Mouse (Mus musculus) CH12.LX (cell line): Measurements from ENCODE around the gene Loxl3. TPM values are rescaled to one million over a fixed set of nuclear protein-coding genes. Genes with fewer than 3 reads are reported as not detected.
A peak's percentile ranks its signal among the peaks of the same experiment; 100 is the strongest.

Source experiments
- DNase-seq: peaks from one replicate; pipeline ENCODE4 v3.0.0-alpha.2; 2013; ENCODE audit errors: extremely low read depth
- H3K27ac ChIP-seq: 2 replicates; pipeline ENCODE4 v1.5.1; 2012; ENCODE audit warnings: low read depth, mild to moderate bottlenecking, control low read depth, moderate library complexity; ENCODE audit not compliant: insufficient read depth
- H3K27me3 ChIP-seq: replicated peaks from 2 replicates; pipeline ENCODE3; 2012; ENCODE audit warnings: inconsistent platforms
- H3K36me3 ChIP-seq, 2 experiments: replicated peaks in 1 of 2; 2 replicates each; pipeline versions ENCODE3 to v1.6.1; 2012; ENCODE audit warnings: inconsistent platforms in 1 of 2, low read length in 1 of 2, mild to moderate bottlenecking in 1 of 2, mixed read lengths in 1 of 2, moderate library complexity in 1 of 2; ENCODE audit not compliant: control insufficient read depth in 1 of 2, insufficient read depth in 1 of 2
- H3K4me1 ChIP-seq, 2 experiments: 2 replicates each; pipeline ENCODE4 v1.6.1; 2012; ENCODE audit warnings: inconsistent platforms in 1 of 2, moderate library complexity in 1 of 2; ENCODE audit not compliant: insufficient read depth in 2 of 2, control insufficient read depth in 1 of 2
- H3K4me2 ChIP-seq: 2 replicates; pipeline ENCODE4 v1.6.1; 2012; ENCODE audit warnings: low read depth, mild to moderate bottlenecking, control low read depth; ENCODE audit not compliant: poor library complexity, insufficient read depth, severe bottlenecking
- H3K4me3 ChIP-seq, 3 experiments: fragments of 150-350 bp in 1 of 3; sonication (generic) in 1 of 3; replicated peaks in 1 of 3; 2 replicates each; pipeline versions ENCODE3 to v1.5.1; 2011 to 2012; ENCODE audit warnings: low read depth in 2 of 3, low read length in 2 of 3, mild to moderate bottlenecking in 2 of 3, moderate library complexity in 2 of 3, control low read depth in 1 of 3, improper control_type of control experiment in 1 of 3, inconsistent platforms in 1 of 3, mixed read lengths in 1 of 3; ENCODE audit not compliant: poor library complexity in 1 of 3
- H3K79me2 ChIP-seq: replicated peaks from 2 replicates; pipeline ENCODE4 v1.6.1; 2012; ENCODE audit warnings: mild to moderate bottlenecking, moderate library complexity; ENCODE audit not compliant: control insufficient read depth, poor library complexity, insufficient read depth, severe bottlenecking; ENCODE audit errors: extremely low read depth
- H3K9ac ChIP-seq: 2 replicates; pipeline ENCODE4 v1.6.1; 2012; ENCODE audit warnings: low read depth, mild to moderate bottlenecking, control low read depth, moderate library complexity; ENCODE audit not compliant: insufficient read depth
- H3K9me3 ChIP-seq: replicated peaks from 2 replicates; pipeline ENCODE3; 2012; ENCODE audit warnings: low read length, inconsistent platforms, mixed read lengths
- BHLHE40 ChIP-seq: IDR thresholded peaks from 2 replicates; pipeline ENCODE4 v1.6.1; 2011; ENCODE audit warnings: mild to moderate bottlenecking, low read depth, low read length, improper control_type of control experiment
- CTCF ChIP-seq, 2 experiments: IDR thresholded peaks in 1 of 2; conservative IDR thresholded peaks in 1 of 2; 2 replicates each; pipeline ENCODE4 v1.5.1; 2011 to 2012; ENCODE audit warnings: low read depth in 2 of 2, low read length in 2 of 2, improper control_type of control experiment in 1 of 2, inconsistent platforms in 1 of 2, mild to moderate bottlenecking in 1 of 2, moderate library complexity in 1 of 2
- E2F4 ChIP-seq: IDR thresholded peaks from 2 replicates; pipeline ENCODE4 v1.6.1; 2011; ENCODE audit warnings: low read depth, low read length, improper control_type of control experiment; ENCODE audit not compliant: insufficient replicate concordance
- ELF1 ChIP-seq: IDR thresholded peaks from 2 replicates; pipeline ENCODE4 v1.6.1; 2014; ENCODE audit warnings: low read depth, mild to moderate bottlenecking, inconsistent platforms, low read length, improper control_type of control experiment
- EP300 ChIP-seq: IDR thresholded peaks from 2 replicates; pipeline ENCODE4 v1.6.1; 2011; ENCODE audit warnings: low read length, improper control_type of control experiment
- HCFC1 ChIP-seq: IDR thresholded peaks from 2 replicates; pipeline ENCODE4 v1.6.1; 2012; ENCODE audit warnings: low read depth, mild to moderate bottlenecking, inconsistent platforms, low read length, improper control_type of control experiment
- IRF4 ChIP-seq: IDR thresholded peaks from 2 replicates; pipeline ENCODE4 v1.6.1; 2014; ENCODE audit warnings: low read depth, mild to moderate bottlenecking, inconsistent platforms, low read length, improper control_type of control experiment
- JUN ChIP-seq: IDR thresholded peaks from 2 replicates; pipeline ENCODE4 v1.6.1; 2011; ENCODE audit warnings: low read depth, mild to moderate bottlenecking, low read length, improper control_type of control experiment, moderate library complexity; ENCODE audit not compliant: insufficient read depth
- KAT2A ChIP-seq: IDR thresholded peaks from 2 replicates; pipeline ENCODE4 v1.6.1; 2012; ENCODE audit warnings: low read length, improper control_type of control experiment, inconsistent platforms; ENCODE audit not compliant: insufficient replicate concordance
- MAX ChIP-seq: IDR thresholded peaks from 2 replicates; pipeline ENCODE4 v1.6.1; 2011; ENCODE audit warnings: low read length, improper control_type of control experiment
- MEF2A ChIP-seq: IDR thresholded peaks from 2 replicates; pipeline ENCODE4 v1.6.1; 2014; ENCODE audit warnings: low read depth, mild to moderate bottlenecking, inconsistent platforms, low read length, improper control_type of control experiment, borderline replicate concordance
- MYC ChIP-seq: IDR thresholded peaks from 2 replicates; pipeline ENCODE4 v1.6.1; 2011; ENCODE audit warnings: low read depth, mild to moderate bottlenecking, improper control_type of control experiment, low read length
- NRF1 ChIP-seq: IDR thresholded peaks from 2 replicates; pipeline ENCODE4 v1.6.1; 2014; ENCODE audit warnings: low read depth, mild to moderate bottlenecking, inconsistent platforms, low read length, improper control_type of control experiment, moderate library complexity
- PAX5 ChIP-seq: IDR thresholded peaks from 2 replicates; pipeline ENCODE4 v1.6.1; 2012; ENCODE audit warnings: low read length, inconsistent platforms, mixed read lengths
- POLR2A ChIP-seq: IDR thresholded peaks from 2 replicates; pipeline ENCODE4 v1.6.1; 2011; ENCODE audit warnings: low read depth, mild to moderate bottlenecking, improper control_type of control experiment, low read length
- RAD21 ChIP-seq: IDR thresholded peaks from 2 replicates; pipeline ENCODE4 v1.6.1; 2011; ENCODE audit warnings: low read depth, mild to moderate bottlenecking, low read length, improper control_type of control experiment, moderate library complexity
- RCOR1 ChIP-seq: conservative IDR thresholded peaks from 2 replicates; pipeline ENCODE4 v1.6.1; 2012; ENCODE audit warnings: low read depth, mild to moderate bottlenecking, inconsistent platforms, low read length, improper control_type of control experiment
- SIN3A ChIP-seq: IDR thresholded peaks from 2 replicates; pipeline ENCODE4 v1.6.1; 2012; ENCODE audit warnings: low read length, improper control_type of control experiment, inconsistent platforms
- SMC3 ChIP-seq: IDR thresholded peaks from 2 replicates; pipeline ENCODE4 v1.6.1; 2011; ENCODE audit warnings: low read depth, low read length, improper control_type of control experiment
- TCF12 ChIP-seq: IDR thresholded peaks from 2 replicates; pipeline ENCODE4 v1.6.1; 2014; ENCODE audit warnings: low read depth, mild to moderate bottlenecking, inconsistent platforms, low read length, improper control_type of control experiment
- UBTF ChIP-seq: IDR thresholded peaks from 2 replicates; pipeline ENCODE4 v1.6.1; 2012; ENCODE audit warnings: low read depth, mild to moderate bottlenecking, inconsistent platforms, low read length, improper control_type of control experiment, moderate library complexity
- USF1 ChIP-seq: IDR thresholded peaks from 2 replicates; pipeline ENCODE4 v1.6.1; 2014; ENCODE audit warnings: low read depth, mild to moderate bottlenecking, inconsistent platforms, low read length, improper control_type of control experiment
- ZC3H11A ChIP-seq: IDR thresholded peaks from 2 replicates; pipeline ENCODE4 v1.6.1; 2012; ENCODE audit warnings: low read depth, mild to moderate bottlenecking, inconsistent platforms, low read length, improper control_type of control experiment
- ZKSCAN1 ChIP-seq: IDR thresholded peaks from 2 replicates; pipeline ENCODE4 v1.6.1; 2012; ENCODE audit warnings: low read depth, inconsistent platforms, low read length, improper control_type of control experiment, borderline replicate concordance
- ZNF384 ChIP-seq: IDR thresholded peaks from 2 replicates; pipeline ENCODE4 v1.6.1; 2012; ENCODE audit warnings: low read depth, low read length, improper control_type of control experiment, inconsistent platforms
- dilution Hi-C: fragments of 300-500 bp; cut with MboI; formaldehyde crosslinking; loops from 2 replicates; pipeline ENCODE4 v1.14.3; 2020; ENCODE audit warnings: low sequenced_read_pairs; ENCODE audit not compliant: extremely low pct_unique_long_range_greater_than_20kb, extremely low pct_ligation_motif_present
- in situ Hi-C: fragments of 300-500 bp; cut with MboI; formaldehyde crosslinking; loops from 3 replicates; pipeline ENCODE4 v1.14.3; 2019; ENCODE audit warnings: low sequenced_read_pairs, low pct_ligation_motif_present, low pct_unique_long_range_greater_than_20kb, mixed read lengths
- polyA plus RNA-seq: library from polyadenylated mRNA; unstranded; fragments of >175 nt; gene quantifications from 2 replicates; pipeline ENCODE4 v1.2.1, GENCODE M21; 2012; ENCODE audit warnings: low read depth; ENCODE audit not compliant: insufficient read length
- total RNA-seq, 2 experiments: library from RNA; depleted of rRNA; stranded (reverse); fragments of 300-350 nt in 1 of 2; fragments of >200 nt in 1 of 2; gene quantifications; 2 replicates each; pipeline ENCODE4 v1.2.3; 2012 to 2014

The Loxl3 gene
- total and polyA plus RNA-seq, 3 experiments = 0.05 to 0.93 (median 0.74) TPM

- H3K27me3 ChIP-seq = peaks cover 8% of the 10 kb centered on the region
- TF ChIP-seq ZC3H11A = no peak
- no peak for TF ChIP-seq RAD21
- no peak for TF ChIP-seq SMC3
- no peak for TF ChIP-seq NRF1
- no peak for TF ChIP-seq MEF2A
- TF ChIP-seq SIN3A = no peak
- TF ChIP-seq ELF1 = no peak
- TF ChIP-seq POLR2A = no peak
- TF ChIP-seq MYC = no peak
- TF ChIP-seq ZNF384 = no peak
- TF ChIP-seq UBTF = no peak
- TF ChIP-seq, all 38 proteins: peak for 0
- no peak overlapping the region for H3K27ac ChIP-seq
- H3K4me1 ChIP-seq = peaks cover 12 to 51% of the 10 kb centered on the region in 2 experiments
- no peaks in the 10 kb centered on the region for H3K9me3 ChIP-seq
- H3K4me2 ChIP-seq = no peak overlapping the region
- in situ Hi-C loops = no loop called here
- dilution Hi-C loops = no loop called here
- no peak for DNase-seq
- H3K79me2 ChIP-seq = peaks cover 3% of the 10 kb centered on the region
- peaks cover 13 to 28% of the 10 kb centered on the region in 2 experiments for H3K36me3 ChIP-seq
- H3K9ac ChIP-seq = no peak overlapping the region
- no peak overlapping the region for H3K4me3 ChIP-seq
These were observed 586 bp downstream of the Loxl3 start for GRCm38 (mm10) chr6:83034463-83035055.

GRCm38 (mm10) chr6:83037188-83037587, 3.2 kb downstream of the Loxl3 start:
- H3K4me2 ChIP-seq = no peak overlapping the region
- TF ChIP-seq KAT2A = no peak
- H3K79me2 ChIP-seq = peaks cover 3% of the 10 kb centered on the region; the same call in 1 of the 2 replicates
- no peak overlapping the region for H3K4me3 ChIP-seq
- H3K27me3 ChIP-seq = peaks cover 8% of the 10 kb centered on the region
- in situ Hi-C loops (no loop called here), dilution Hi-C loops (no loop called here)
- H3K36me3 ChIP-seq = peaks cover 0 to 2% of the 10 kb centered on the region in 2 experiments
- H3K9me3 ChIP-seq = no peaks in the 10 kb centered on the region
- H3K27ac ChIP-seq = no peak overlapping the region
- no peak overlapping the region for H3K9ac ChIP-seq
- DNase-seq = no peak
- H3K4me1 ChIP-seq = peaks cover 11 to 40% of the 10 kb centered on the region in 2 experiments

- Histone ChIP-seq H3K9ac (peak overlapping the region; percentile 67; the same call in 1 of the 2 replicates), H3K4me3 (peak overlapping the region in 2 of 3 experiments; percentile 11 to 22), H3K27me3 (peaks cover 8% of the 10 kb centered on the region), H3K4me2 (peak overlapping the region; percentile 52), H3K36me3 (no peaks in the 10 kb centered on the region), H3K79me2 (no peaks in the 10 kb centered on the region), H3K4me1 (peaks cover 10 to 42% of the 10 kb centered on the region in 2 experiments), H3K9me3 (no peaks in the 10 kb centered on the region), H3K27ac (no peak overlapping the region)
- peak; percentile 95 for DNase-seq
- dilution Hi-C loops = no loop called here
- in situ Hi-C loops = no loop called here
- no peak for TF ChIP-seq CTCF (conservative IDR thresholded peaks at IDR 0.05 in 1 of 2, IDR thresholded peaks at IDR 0.05 in 1 of 2; ENCODE audit: low read depth in 2 of 2, low read length in 2 of 2)
- peak; percentile 37; the same call in 1 of the 2 replicates for TF ChIP-seq ELF1
- 0 out of 2 replicates have a peak, but pooled peaks have one; percentile 65 for TF ChIP-seq MAX
- TF ChIP-seq EP300 = no peak; the same call in 1 of the 2 replicates
- peak; percentile 57 for TF ChIP-seq HCFC1
- no peak; the same call in 1 of the 2 replicates for TF ChIP-seq TCF12
- no peak for TF ChIP-seq JUN
- TF ChIP-seq BHLHE40 = peak; percentile 41
- TF ChIP-seq UBTF = no peak
- no peak for TF ChIP-seq RCOR1
- TF ChIP-seq PAX5 = no peak
- no peak for TF ChIP-seq ZNF384
- no peak for TF ChIP-seq ZKSCAN1
- TF ChIP-seq MYC = no peak
- no peak for TF ChIP-seq USF1
- 0 out of 2 replicates have a peak, but pooled peaks have one; percentile 8 for TF ChIP-seq IRF4
- no peak for TF ChIP-seq E2F4
These were observed 4.6 kb downstream of the Loxl3 start for GRCm38 (mm10) chr6:83038496-83039012.
